18 mouse cellular contexts compared by ENCODE assay signal in the genomic region with DNA sequence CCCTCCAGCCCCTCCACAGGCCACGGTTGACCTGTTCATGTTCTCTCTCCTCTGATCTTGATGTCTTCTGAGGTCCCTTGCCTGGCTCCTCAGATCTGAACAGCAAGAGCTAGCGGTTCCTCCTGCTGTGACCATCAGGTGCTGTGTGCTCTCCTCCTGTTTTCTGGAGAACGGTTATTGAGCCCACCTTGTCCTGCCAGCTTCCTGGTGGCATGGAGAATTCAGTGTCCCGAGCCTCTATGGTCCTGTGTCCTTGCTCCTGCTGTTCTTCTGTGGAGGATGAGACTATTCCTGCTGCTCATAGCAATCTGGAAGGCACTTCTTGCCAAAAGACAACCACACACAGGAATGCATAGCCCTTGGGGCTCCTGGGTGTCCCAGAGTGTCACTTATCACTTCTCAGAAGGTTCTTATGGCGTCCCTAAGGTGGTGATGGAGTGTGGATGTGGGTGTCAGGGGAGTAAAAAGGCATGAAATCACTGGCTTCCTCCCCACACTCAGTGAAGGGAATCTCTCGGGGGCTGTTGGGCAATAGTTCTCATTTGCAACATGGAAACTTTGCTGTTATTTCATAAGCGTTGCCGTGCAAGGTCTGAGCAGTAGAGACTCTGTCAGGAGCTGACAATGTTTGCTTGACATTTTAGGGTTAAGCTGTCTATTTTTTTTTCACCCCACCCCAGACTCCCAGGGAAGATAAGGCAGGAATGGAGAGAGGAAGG. TPM values are rescaled to one million over a fixed set of nuclear protein-coding genes. Genes with fewer than 3 reads are reported as not detected.
DNase-seq lines count a peak whose midpoint lies in the region; ATAC-seq and TF ChIP-seq lines count a peak whose summit lies in the region.
"Had no signal": no experiment of that assay in that cellular context is flagged by ENCODE, and none has a peak within 500 bp of the region (broad histone marks: within the 10 kb centered on the region; RNA-seq: fewer than 3 reads in every experiment).

No protein-coding gene starts in this region.

- ATAC-seq in megakaryocyte, adult 5-6 weeks (ENCODE audit: poor library complexity, severe bottlenecking) = peak; percentile 24
- no peak for ATAC-seq in inflammation-experienced regulatory T-cells, adult 6 months
- ATAC-seq: forebrain, embryonic 13.5 days; Patski had no signal

- TF ChIP-seq POLR2A in liver, adult 2 months (IDR thresholded peaks at IDR 0.05; ENCODE audit: extremely low read depth, insufficient read depth, low read length) = no peak

- H3K27ac ChIP-seq in liver, adult 2 months (replicated peaks; ENCODE audit: insufficient read depth, low read depth, low read length) = no peak overlapping the region
- H3K27ac ChIP-seq: forebrain, embryonic 13.5 days; heart, embryonic 15.5 days; hindbrain, embryonic 12.5 days; neural tube, embryonic 13.5 days had no signal

- peaks cover 8% of the 10 kb centered on the region for H3K4me1 ChIP-seq in liver, adult 2 months (ENCODE audit: control insufficient read depth, insufficient read depth, low read length)

- no peak overlapping the region for H3K4me3 ChIP-seq in liver, adult 2 months (ENCODE audit: insufficient read depth, low read depth, low read length)
- H3K4me3 ChIP-seq: forebrain, embryonic 13.5 days; heart, embryonic 15.5 days; hindbrain, embryonic 12.5 days; megakaryocyte, embryonic 14.5 days; neural tube, embryonic 13.5 days had no signal

- no peaks in the 10 kb centered on the region for H3K79me2 ChIP-seq in liver, adult 2 months (ENCODE audit: control insufficient read depth, insufficient read depth, low read length)

- no peaks in the 10 kb centered on the region for H3K36me3 ChIP-seq in liver, adult 2 months (ENCODE audit: control insufficient read depth, insufficient read depth, low read length)
- H3K36me3 ChIP-seq: heart, embryonic 15.5 days; hindbrain, embryonic 12.5 days; neural tube, embryonic 13.5 days had no signal

- WGBS in liver, adult 2 months = 55% methylated on average over 8 of the region's 8 CpGs

- H3K9ac ChIP-seq in liver, adult 2 months (ENCODE audit: low read depth, low read length) = no peak overlapping the region
- H3K9ac ChIP-seq: forebrain, embryonic 13.5 days; heart, embryonic 15.5 days; hindbrain, embryonic 12.5 days; neural tube, embryonic 13.5 days had no signal

- H3K27me3 ChIP-seq in liver, adult 2 months (ENCODE audit: control insufficient read depth, insufficient read depth, low read length) = no peaks in the 10 kb centered on the region
- H3K27me3 ChIP-seq: forebrain, embryonic 13.5 days; heart, embryonic 15.5 days; hindbrain, embryonic 12.5 days; neural tube, embryonic 13.5 days; Patski had no signal

- DNase-seq in cerebellum, postnatal 25 days = peak; percentile 31 to 41
- DNase-seq in cerebellum, postnatal 36 days = no peak
- peak; percentile 64 for DNase-seq in liver, adult 2 months (ENCODE audit: extremely low read depth, low read depth, low spot score)
- no peak for DNase-seq in liver
- peak; percentile 77 for DNase-seq in adipocyte (ENCODE audit: low spot score)
- DNase-seq: gastrocnemius, postnatal 36 days; kidney, adult 2 months; kidney, postnatal 10 days; midbrain, embryonic 14.5 days; right cerebral cortex, adult 18-20 months had no signal

- TF ChIP-seq CTCF in liver, adult 2 months (IDR thresholded peaks at IDR 0.05; ENCODE audit: low read depth, low read length) = no peak

RNA-seq across cellular contexts. Expression of a gene that starts 15.2 kb away (rescaled TPM):
- 1,071 and 1,237 TPM in 2 replicates for total RNA-seq in liver, adult 2 months (2014; rRNA removed)
- polyA plus RNA-seq in liver, adult 2 months (2012; rRNA removed) = 834 and 897 TPM in 2 replicates
- 0.31 and 0.68 TPM in 2 replicates for total RNA-seq in megakaryocyte, adult 5-6 weeks (2015)
- 0.45 and 0.55 TPM in 2 replicates for total RNA-seq in megakaryocyte, adult 5-6 weeks (2017)
- under 1 TPM in 2 of 3 experiments, not detected in 1; 0.34 to 0.77 TPM for polyA plus RNA-seq in inflammation-experienced regulatory T-cells, adult 6 months (2017; shearing (Covaris generic))

RNA-seq across cellular contexts. Expression of a gene that starts 39.0 kb away (rescaled TPM):
- 148 and 168 TPM in 2 replicates for total RNA-seq in liver, adult 2 months (2014; rRNA removed)
- polyA plus RNA-seq in liver, adult 2 months (2012; rRNA removed) = 147 and 252 TPM in 2 replicates
- not detected in 2 replicates for total RNA-seq in megakaryocyte, adult 5-6 weeks (2015)
- not detected in 2 replicates for total RNA-seq in megakaryocyte, adult 5-6 weeks (2017)
- polyA plus RNA-seq in inflammation-experienced regulatory T-cells, adult 6 months (2017; shearing (Covaris generic)) = not detected

Comparison
In these comparisons a context has a peak if more than half of its experiments do, and no peak if none do; other contexts are left out.
1. DNase-seq: peak in cerebellum, postnatal 25 days (2 of 2), liver, adult 2 months (single experiment) and adipocyte (single experiment); none in cerebellum, postnatal 36 days (0 of 2) and liver (single experiment).
2. RNA of a gene that starts 15.2 kb away (total RNA-seq): 1,071 to 1,237 TPM in liver, adult 2 months; 0.31 to 0.68 TPM in megakaryocyte, adult 5-6 weeks; every median in the first group is over 100 times any median in the second.
3. RNA of a gene that starts 39.0 kb away (total RNA-seq): 148 to 168 TPM in liver, adult 2 months; not detected in megakaryocyte, adult 5-6 weeks; every median in the first group is over 100 times any median in the second.